Mouse (Mus musculus) testis, adult 2 months (tissue): ENCODE results near the gene Cenpl. TPM values are rescaled to one million over a fixed set of nuclear protein-coding genes. Genes with fewer than 3 reads are reported as not detected.

Source experiments
- H3K27ac ChIP-seq: fragments of 200-500 bp; 2 replicates; pipeline ENCODE4 v1.5.1; 2012; ENCODE audit warnings: low read depth, low read length; ENCODE audit not compliant: control insufficient read depth, insufficient read depth
- H3K27me3 ChIP-seq: fragments of 200-500 bp; 2 replicates; pipeline ENCODE4 v1.6.1; 2012; ENCODE audit warnings: mild to moderate bottlenecking, low read length, moderate library complexity; ENCODE audit not compliant: control insufficient read depth, insufficient read depth
- H3K36me3 ChIP-seq: fragments of 200-500 bp; 2 replicates; pipeline ENCODE4 v1.6.1; 2012; ENCODE audit warnings: mild to moderate bottlenecking, low read length; ENCODE audit not compliant: control insufficient read depth, insufficient read depth
- H3K4me1 ChIP-seq: fragments of 200-500 bp; 2 replicates; pipeline ENCODE4 v1.6.1; 2012; ENCODE audit warnings: low read length; ENCODE audit not compliant: control insufficient read depth, insufficient read depth
- H3K4me3 ChIP-seq: fragments of 200-500 bp; 2 replicates; pipeline ENCODE4 v1.5.1; 2012; ENCODE audit warnings: low read depth, mild to moderate bottlenecking, low read length, moderate library complexity, mixed read lengths; ENCODE audit not compliant: control insufficient read depth
- CTCF ChIP-seq: fragments of 200-500 bp; IDR thresholded peaks from 2 replicates; pipeline ENCODE4 v1.5.1; 2012; ENCODE audit warnings: low read depth, mild to moderate bottlenecking, inconsistent platforms, low read length, moderate library complexity; ENCODE audit not compliant: control insufficient read depth, insufficient read depth, insufficient replicate concordance
- POLR2A ChIP-seq: fragments of 200-500 bp; IDR thresholded peaks from 2 replicates; pipeline ENCODE4 v1.6.1; 2012; ENCODE audit warnings: low read depth, mild to moderate bottlenecking, inconsistent platforms, low read length, moderate library complexity; ENCODE audit not compliant: control insufficient read depth
- polyA plus RNA-seq: library from polyadenylated mRNA; depleted of rRNA; stranded (reverse); fragments of >200 nt; gene quantifications from 2 replicates; pipeline ENCODE4 v1.2.3, GENCODE M21; 2012

The Cenpl gene
- polyA plus RNA-seq, 1 experiment, result 5.7 TPM

- no peaks in the 10 kb centered on the region for H3K27me3 ChIP-seq
These were observed 13.3 kb upstream of the Cenpl start for GRCm38 (mm10) chr1:161057164-161057563.

GRCm38 (mm10) chr1:161063351-161063750 lies 7.2 kb upstream of the Cenpl start:
- Histone ChIP-seq H3K36me3 (no peaks in the 10 kb centered on the region), H3K4me3 (no peak overlapping the region), H3K27me3 (no peaks in the 10 kb centered on the region), H3K27ac (no peak overlapping the region), H3K4me1 (no peaks in the 10 kb centered on the region)
- TF ChIP-seq CTCF (no peak), POLR2A (no peak)

More at GRCm38 (mm10) chr1:161057164-161057563, 13.3 kb upstream of the Cenpl start:
- TF ChIP-seq POLR2A, result no peak
- TF ChIP-seq CTCF, result no peak
- no peak overlapping the region for H3K27ac ChIP-seq
- H3K36me3 ChIP-seq, result no peaks in the 10 kb centered on the region
- H3K4me3 ChIP-seq, result no peak overlapping the region
- H3K4me1 ChIP-seq, result no peaks in the 10 kb centered on the region

DNA sequence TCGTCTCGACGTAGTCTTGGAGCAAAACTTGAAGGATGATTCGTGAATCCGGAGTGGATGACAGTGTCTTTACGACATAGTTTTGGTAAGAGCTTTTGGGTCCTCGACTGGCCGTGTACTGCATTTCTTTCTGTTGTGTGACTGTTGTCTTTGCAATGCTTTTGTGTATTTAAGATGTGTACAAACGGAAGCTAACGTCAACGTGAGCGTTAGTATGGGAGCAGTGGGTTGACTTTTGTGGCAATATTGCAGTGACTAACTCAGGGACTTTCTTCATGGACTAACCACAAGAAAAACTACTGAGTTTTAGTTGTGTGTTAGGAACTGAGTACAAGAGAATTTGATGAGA lies 733 bp downstream of the Cenpl start:
- H3K36me3 ChIP-seq, result no peaks in the 10 kb centered on the region
- H3K4me3 ChIP-seq, result peak overlapping the region; percentile 94
- H3K27me3 ChIP-seq, result no peaks in the 10 kb centered on the region
- no peak for TF ChIP-seq POLR2A
- TF ChIP-seq CTCF, result no peak
- H3K27ac ChIP-seq, result peak overlapping the region; percentile 80
- H3K4me1 ChIP-seq, result no peaks in the 10 kb centered on the region; the same call in none of the 2 replicates

DNA sequence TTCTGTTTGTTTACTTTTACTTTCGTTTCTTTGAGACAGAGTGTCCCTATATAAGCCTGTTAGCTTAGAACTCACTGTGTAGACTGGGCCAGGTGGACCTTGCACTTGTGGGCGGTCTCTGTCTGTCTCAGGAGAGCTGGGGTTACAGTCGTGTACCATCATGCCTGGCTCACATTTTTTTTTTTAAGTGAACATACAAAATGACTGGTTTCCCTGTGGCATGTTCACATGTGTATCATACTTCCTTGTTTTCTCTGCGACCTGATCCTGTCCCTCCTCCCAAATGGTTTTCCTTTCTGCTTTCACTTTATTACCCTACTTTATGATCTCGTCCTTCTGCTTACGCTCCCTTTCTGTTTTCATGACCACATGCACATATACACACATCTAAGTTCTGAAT lies 5.7 kb downstream of the Cenpl start:
- H3K27ac ChIP-seq, result no peak overlapping the region
- no peaks in the 10 kb centered on the region; the same call in 1 of the 2 replicates for H3K36me3 ChIP-seq
- no peaks in the 10 kb centered on the region for H3K27me3 ChIP-seq
- TF ChIP-seq POLR2A (no peak), CTCF (no peak)
- no peak overlapping the region for H3K4me3 ChIP-seq
- no peaks in the 10 kb centered on the region; the same call in 1 of the 2 replicates for H3K4me1 ChIP-seq

DNA sequence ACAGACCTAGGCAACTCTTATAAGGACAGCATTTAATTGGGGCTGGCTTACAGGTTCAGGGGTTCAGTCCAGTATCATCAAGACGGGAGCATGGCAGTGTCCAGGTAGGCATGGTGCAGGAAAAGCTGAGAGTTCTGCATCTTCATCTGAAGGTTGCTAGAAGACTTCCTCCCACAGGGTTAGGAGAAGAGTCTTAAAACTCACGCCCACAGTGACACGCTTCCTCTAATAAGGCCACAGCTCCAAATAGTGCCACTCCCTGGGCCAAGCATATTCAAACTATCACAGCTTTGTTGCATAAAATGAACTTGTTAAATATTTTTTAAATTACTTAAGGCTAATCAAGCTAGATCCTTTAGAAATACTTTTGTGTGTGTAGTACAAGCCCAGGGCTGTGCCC lies 6.7 kb downstream of the Cenpl start:
- TF ChIP-seq POLR2A (no peak), CTCF (no peak)
- no peaks in the 10 kb centered on the region; the same call in 1 of the 2 replicates for H3K36me3 ChIP-seq
- no peak overlapping the region for H3K4me3 ChIP-seq
- no peaks in the 10 kb centered on the region for H3K4me1 ChIP-seq
- no peaks in the 10 kb centered on the region for H3K27me3 ChIP-seq
- H3K27ac ChIP-seq, result no peak overlapping the region

GRCm38 (mm10) chr1:161099721-161100405 lies 29.4 kb downstream of the Cenpl start:
- Histone ChIP-seq H3K36me3 (no peaks in the 10 kb centered on the region; the same call in 1 of the 2 replicates), H3K27ac (no peak overlapping the region), H3K4me1 (no peaks in the 10 kb centered on the region), H3K27me3 (no peaks in the 10 kb centered on the region), H3K4me3 (no peak overlapping the region)
- TF ChIP-seq POLR2A (no peak), CTCF (no peak)

- Histone ChIP-seq H3K4me1 (no peaks in the 10 kb centered on the region), H3K36me3 (no peaks in the 10 kb centered on the region; the same call in 1 of the 2 replicates), H3K4me3 (no peak overlapping the region), H3K27ac (no peak overlapping the region), H3K27me3 (no peaks in the 10 kb centered on the region)
- TF ChIP-seq POLR2A (no peak), CTCF (no peak)
These were observed 33.3 kb downstream of the Cenpl start for GRCm38 (mm10) chr1:161103842-161104241.

- no peaks in the 10 kb centered on the region for H3K4me1 ChIP-seq
- H3K27ac ChIP-seq, result no peak overlapping the region
- no peaks in the 10 kb centered on the region for H3K27me3 ChIP-seq
- H3K36me3 ChIP-seq, result no peaks in the 10 kb centered on the region; the same call in 1 of the 2 replicates
- no peak overlapping the region for H3K4me3 ChIP-seq
- TF ChIP-seq CTCF, result no peak
- TF ChIP-seq POLR2A, result no peak
These were observed 38.7 kb downstream of the Cenpl start for GRCm38 (mm10) chr1:161109216-161109615.
